Mouse (Mus musculus) C2C12 (cell line): Measurements from ENCODE around the gene Pard3.

Source experiments
- CTCF ChIP-seq: IDR thresholded peaks from one replicate; pipeline ENCODE4 v1.5.1; 2011; ENCODE audit not compliant: control insufficient read depth, insufficient read depth, insufficient read length
- MAX ChIP-seq: IDR thresholded peaks from one replicate; pipeline ENCODE4 v1.6.1; 2011; ENCODE audit warnings: mild to moderate bottlenecking, control low read depth
- MYOD1 ChIP-seq: IDR thresholded peaks from one replicate; pipeline ENCODE4 v1.6.1; 2011; ENCODE audit warnings: low read depth; ENCODE audit not compliant: control insufficient read depth, insufficient read length
- USF1 ChIP-seq: IDR thresholded peaks from one replicate; pipeline ENCODE4 v1.6.1; 2011; ENCODE audit warnings: low read depth, mild to moderate bottlenecking, control low read depth, moderate library complexity

DNA sequence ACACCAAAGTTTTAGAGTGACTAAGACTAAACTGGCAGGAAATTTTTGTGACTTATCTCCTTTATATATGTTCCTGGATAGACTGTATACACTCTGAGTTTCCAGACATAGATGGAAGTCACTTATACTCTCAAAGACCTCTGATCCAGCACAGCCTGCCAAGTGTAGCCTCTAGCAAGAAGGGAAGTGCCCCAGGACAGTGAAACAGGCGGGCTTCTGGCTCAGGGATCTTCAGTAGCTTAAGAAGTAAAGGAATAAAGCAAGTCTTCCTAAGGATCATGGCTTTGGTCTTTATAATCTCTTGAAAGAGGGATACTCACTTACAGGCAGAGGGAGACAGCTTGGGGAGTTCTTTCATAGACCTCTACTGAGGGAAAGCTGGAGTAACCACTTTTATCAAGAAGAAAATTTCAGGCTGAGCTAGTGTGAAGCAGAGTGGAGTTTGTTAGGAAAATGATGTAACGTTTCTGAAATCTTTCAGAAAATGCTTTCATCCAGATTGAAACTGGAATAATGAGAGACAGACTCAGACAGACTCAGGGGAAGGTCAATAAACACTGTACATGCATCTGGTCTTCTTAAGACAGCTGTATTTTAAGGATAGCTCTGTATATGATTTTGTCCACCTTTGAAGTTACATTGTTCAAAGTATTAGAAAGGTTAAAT, 205.5 kb downstream of the Pard3 start:
- TF ChIP-seq MAX (no peak), CTCF (no peak), MYOD1 (no peak), USF1 (no peak)
